Mouse (Mus musculus): ENCODE measurements around the gene Bst1. TPM values are rescaled to one million over a fixed set of nuclear protein-coding genes. Genes with fewer than 3 reads are reported as not detected.
A peak's percentile ranks its signal among the peaks of the same experiment; 100 is the strongest.

The Bst1 gene
- polyA plus RNA-seq, 1 experiment from 2014 or later, result 3.6 TPM

- DNase-seq (ENCODE audit: low spot score), result no peak
- ATAC-seq (ENCODE audit: low FRiP score, low TSS enrichment), result peak; percentile 77
Observed at GRCm38 (mm10) chr5:43806340-43806739, 12.3 kb upstream of the Bst1 start.

GRCm38 (mm10) chr5:43806914-43807313 is 11.8 kb upstream of the Bst1 start:
- no peaks in the 10 kb centered on the region for H3K4me1 ChIP-seq (replicated peaks; ENCODE audit: control insufficient read depth, insufficient read depth)
- 0 out of 2 replicates have a peak overlapping the region, but pooled peaks have one; percentile 40 for H3K27ac ChIP-seq (replicated peaks)
- no peaks in the 10 kb centered on the region for H3K9me3 ChIP-seq (ENCODE audit: control insufficient read depth, low read length)
- no peak overlapping the region for H3K4me2 ChIP-seq (replicated peaks; ENCODE audit: low read depth)
- no peak for TF ChIP-seq CTCF (IDR thresholded peaks at IDR 0.05; ENCODE audit: low read depth)
- TF ChIP-seq EP300 (optimal IDR thresholded peaks at IDR 0.05), result no peak
- no peaks in the 10 kb centered on the region for H3K27me3 ChIP-seq (ENCODE audit: control insufficient read depth, insufficient read depth, low read length)
- H3K36me3 ChIP-seq (ENCODE audit: control insufficient read depth, insufficient read depth, low read length), result no peaks in the 10 kb centered on the region
- WGBS, result 60% methylated on average over 4 of the region's 4 CpGs
- no peak for DNase-seq (ENCODE audit: low spot score)
- ATAC-seq (ENCODE audit: low FRiP score, low TSS enrichment), result no peak
- no peak overlapping the region for H3K4me3 ChIP-seq (ENCODE audit: low read depth, low read length)
- H3K9ac ChIP-seq (ENCODE audit: low read length), result no peak overlapping the region

More at GRCm38 (mm10) chr5:43806340-43806739, 12.3 kb upstream of the Bst1 start:
- Histone ChIP-seq H3K4me2 (replicated peaks; ENCODE audit: low read depth) (no peak overlapping the region), H3K9me3 (ENCODE audit: control insufficient read depth, low read length) (no peaks in the 10 kb centered on the region), H3K27ac (replicated peaks) (no peak overlapping the region), H3K27me3 (ENCODE audit: control insufficient read depth, insufficient read depth, low read length) (no peaks in the 10 kb centered on the region), H3K4me3 (ENCODE audit: low read depth, low read length) (no peak overlapping the region), H3K9ac (ENCODE audit: low read length) (no peak overlapping the region), H3K4me1 (replicated peaks; ENCODE audit: control insufficient read depth, insufficient read depth) (no peaks in the 10 kb centered on the region), H3K36me3 (ENCODE audit: control insufficient read depth, insufficient read depth, low read length) (no peaks in the 10 kb centered on the region)
- WGBS, result 82% methylated on average over 7 of the region's 7 CpGs
- TF ChIP-seq CTCF (IDR thresholded peaks at IDR 0.05; ENCODE audit: low read depth), result no peak
- no peak for TF ChIP-seq EP300 (optimal IDR thresholded peaks at IDR 0.05)

GRCm38 (mm10) chr5:43807744-43808696 is 10.7 kb upstream of the Bst1 start:
- DNase-seq (ENCODE audit: low spot score), result peak; percentile 90
- peak overlapping the region; percentile 64 for H3K9ac ChIP-seq (ENCODE audit: low read length)

GRCm38 (mm10) chr5:43810427-43811062 is 8.1 kb upstream of the Bst1 start:
- Histone ChIP-seq H3K27me3 (ENCODE audit: control insufficient read depth, insufficient read depth, low read length) (no peaks in the 10 kb centered on the region), H3K4me1 (replicated peaks; ENCODE audit: control insufficient read depth, insufficient read depth) (no peaks in the 10 kb centered on the region), H3K4me3 (ENCODE audit: low read depth, low read length) (no peak overlapping the region), H3K36me3 (ENCODE audit: control insufficient read depth, insufficient read depth, low read length) (no peaks in the 10 kb centered on the region), H3K9ac (ENCODE audit: low read length) (no peak overlapping the region), H3K4me2 (replicated peaks; ENCODE audit: low read depth) (no peak overlapping the region), H3K27ac (replicated peaks) (no peak overlapping the region), H3K9me3 (ENCODE audit: control insufficient read depth, low read length) (no peaks in the 10 kb centered on the region)
- TF ChIP-seq CTCF (IDR thresholded peaks at IDR 0.05; ENCODE audit: low read depth) (no peak), EP300 (optimal IDR thresholded peaks at IDR 0.05) (no peak)
- ATAC-seq (ENCODE audit: low FRiP score, low TSS enrichment) (peak; percentile 70), DNase-seq (ENCODE audit: low spot score) (no peak)
- 69% methylated on average over 1 of the region's 1 CpGs for WGBS

More at GRCm38 (mm10) chr5:43807744-43808696, 10.7 kb upstream of the Bst1 start:
- Histone ChIP-seq H3K9me3 (ENCODE audit: control insufficient read depth, low read length) (no peaks in the 10 kb centered on the region), H3K4me1 (replicated peaks; ENCODE audit: control insufficient read depth, insufficient read depth) (no peaks in the 10 kb centered on the region), H3K27ac (replicated peaks) (peak overlapping the region; percentile 83), H3K4me2 (replicated peaks; ENCODE audit: low read depth) (peak overlapping the region; percentile 76), H3K4me3 (ENCODE audit: low read depth, low read length) (peak overlapping the region; percentile 44), H3K27me3 (ENCODE audit: control insufficient read depth, insufficient read depth, low read length) (no peaks in the 10 kb centered on the region), H3K36me3 (ENCODE audit: control insufficient read depth, insufficient read depth, low read length) (no peaks in the 10 kb centered on the region)
- TF ChIP-seq CTCF (IDR thresholded peaks at IDR 0.05; ENCODE audit: low read depth), result no peak
- TF ChIP-seq EP300 (optimal IDR thresholded peaks at IDR 0.05), result peak; percentile 90
- 5% methylated on average over 48 of the region's 48 CpGs for WGBS
- peak; percentile 92 for ATAC-seq (ENCODE audit: low FRiP score, low TSS enrichment)

- Histone ChIP-seq H3K4me3 (ENCODE audit: low read depth, low read length) (no peak overlapping the region), H3K27ac (replicated peaks) (no peak overlapping the region), H3K9ac (ENCODE audit: low read length) (no peak overlapping the region), H3K4me1 (replicated peaks; ENCODE audit: control insufficient read depth, insufficient read depth) (no peaks in the 10 kb centered on the region), H3K36me3 (ENCODE audit: control insufficient read depth, insufficient read depth, low read length) (no peaks in the 10 kb centered on the region), H3K9me3 (ENCODE audit: control insufficient read depth, low read length) (no peaks in the 10 kb centered on the region), H3K27me3 (ENCODE audit: control insufficient read depth, insufficient read depth, low read length) (no peaks in the 10 kb centered on the region), H3K4me2 (replicated peaks; ENCODE audit: low read depth) (no peak overlapping the region)
- no peak for TF ChIP-seq CTCF (IDR thresholded peaks at IDR 0.05; ENCODE audit: low read depth)
- no peak for TF ChIP-seq EP300 (optimal IDR thresholded peaks at IDR 0.05)
- ATAC-seq (ENCODE audit: low FRiP score, low TSS enrichment) (no peak), DNase-seq (ENCODE audit: low spot score) (no peak)
- WGBS, result 82% methylated on average over 2 of the region's 2 CpGs
Observed at GRCm38 (mm10) chr5:43814536-43814935, 4.1 kb upstream of the Bst1 start.

Measured in stomach, postnatal 0 days (tissue).